Mouse (Mus musculus): ENCODE measurements around the gene Ncan.

The Ncan gene

GRCm38 (mm10) chr8:70129309-70129952, 8.8 kb upstream of the Ncan start:
- DNase-seq (ENCODE audit: low read depth, low spot score): no peak

DNA sequence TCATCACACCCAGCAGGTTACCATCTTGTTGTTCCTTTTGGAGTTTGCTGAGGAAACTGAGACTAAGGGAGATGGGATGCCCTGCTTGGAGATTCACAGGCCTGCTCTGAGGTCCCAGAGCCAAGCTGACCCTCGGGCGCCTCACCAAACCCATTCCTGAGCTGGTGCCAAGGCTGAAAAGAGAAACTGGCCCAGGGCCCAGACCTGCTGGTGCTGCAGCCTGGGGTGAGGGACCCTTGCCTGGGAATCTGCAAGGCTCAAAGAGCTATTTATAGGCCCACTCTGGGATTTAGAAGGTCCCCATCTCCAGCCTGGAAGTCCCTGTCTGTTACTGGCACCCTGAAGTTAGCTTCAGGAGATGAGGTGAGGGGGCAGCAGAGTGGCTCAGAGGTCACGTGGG, 7.8 kb upstream of the Ncan start:
- no peak for DNase-seq (ENCODE audit: low read depth, low spot score)

GRCm38 (mm10) chr8:70124992-70125391, 4.3 kb upstream of the Ncan start:
- DNase-seq (ENCODE audit: low read depth, low spot score): no peak

- no peak for DNase-seq (ENCODE audit: low read depth, low spot score)
Measured at GRCm38 (mm10) chr8:70122863-70123262, 2.2 kb upstream of the Ncan start.

DNA sequence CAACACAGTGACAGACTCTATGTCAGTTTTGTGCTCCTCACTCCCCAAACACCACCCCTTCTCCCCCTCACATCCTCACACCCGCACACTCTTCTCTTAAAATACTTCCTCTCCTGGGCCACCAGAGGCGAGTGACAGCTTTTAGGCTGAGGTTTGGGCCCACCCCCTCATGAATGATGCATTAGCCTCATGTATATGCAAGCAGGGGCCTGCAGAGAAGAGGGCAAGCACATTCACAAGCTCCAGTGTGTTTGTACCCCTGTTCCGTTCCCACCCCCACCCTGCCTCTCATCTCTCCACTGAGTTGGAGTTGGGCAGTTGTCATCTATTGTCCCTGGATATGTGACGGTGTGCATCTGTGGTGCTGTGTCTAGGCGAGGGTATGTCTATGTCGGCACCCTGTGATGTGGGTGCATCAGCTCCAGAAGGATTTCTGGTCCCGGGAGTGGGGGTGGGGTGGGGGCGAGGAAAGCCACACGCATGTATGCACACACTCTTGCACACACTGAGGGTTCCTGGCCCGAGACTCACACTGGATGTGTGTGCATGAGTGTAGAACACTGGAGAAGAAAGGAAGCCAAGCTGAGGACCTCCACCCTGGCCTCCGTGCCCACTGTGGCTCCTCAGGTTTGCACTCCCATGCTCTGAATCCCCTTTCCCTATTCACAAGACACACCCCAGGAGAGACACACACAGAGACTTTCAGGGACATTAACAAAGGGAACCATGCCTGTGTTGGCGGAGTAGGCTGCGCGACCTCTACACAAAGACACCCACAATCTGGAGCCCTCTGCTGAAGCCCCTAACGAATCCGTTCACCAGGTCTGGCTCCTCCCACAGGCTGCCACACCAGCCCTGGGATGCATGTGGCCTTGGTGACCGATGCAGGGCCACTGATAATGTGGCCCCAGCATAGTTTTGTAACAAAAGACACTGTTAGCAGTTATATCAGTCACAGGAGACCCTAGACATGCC, 1.7 kb downstream of the Ncan start:
- peak; percentile 66 for DNase-seq (ENCODE audit: low read depth, low spot score)

DNA sequence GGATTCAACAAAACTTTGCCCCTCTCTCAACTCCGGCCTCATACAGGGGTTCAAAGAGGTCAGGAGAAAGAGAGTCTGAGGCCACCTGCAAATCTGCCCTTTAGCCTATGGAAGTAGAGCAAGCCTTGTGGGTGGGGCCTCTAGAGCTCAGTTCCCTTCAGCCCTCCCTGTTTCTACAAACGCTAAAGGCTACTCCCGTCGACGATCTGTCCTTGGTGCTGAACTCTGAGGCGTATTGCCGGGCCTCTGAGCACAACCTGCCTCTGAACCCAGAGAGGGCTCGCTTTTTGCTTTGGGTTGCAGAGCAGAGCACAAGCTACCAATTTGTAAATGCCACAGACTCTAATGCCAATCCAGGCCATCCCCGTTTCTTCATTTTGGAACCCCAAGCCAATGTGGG, 3.1 kb downstream of the Ncan start:
- peak; percentile 70 for DNase-seq (ENCODE audit: low read depth, low spot score)

GRCm38 (mm10) chr8:70114892-70115291, 5.8 kb downstream of the Ncan start:
- no peak for DNase-seq (ENCODE audit: low read depth, low spot score)

- no peak for DNase-seq (ENCODE audit: low read depth, low spot score)
Measured at GRCm38 (mm10) chr8:70114488-70114887, 6.2 kb downstream of the Ncan start.

DNA sequence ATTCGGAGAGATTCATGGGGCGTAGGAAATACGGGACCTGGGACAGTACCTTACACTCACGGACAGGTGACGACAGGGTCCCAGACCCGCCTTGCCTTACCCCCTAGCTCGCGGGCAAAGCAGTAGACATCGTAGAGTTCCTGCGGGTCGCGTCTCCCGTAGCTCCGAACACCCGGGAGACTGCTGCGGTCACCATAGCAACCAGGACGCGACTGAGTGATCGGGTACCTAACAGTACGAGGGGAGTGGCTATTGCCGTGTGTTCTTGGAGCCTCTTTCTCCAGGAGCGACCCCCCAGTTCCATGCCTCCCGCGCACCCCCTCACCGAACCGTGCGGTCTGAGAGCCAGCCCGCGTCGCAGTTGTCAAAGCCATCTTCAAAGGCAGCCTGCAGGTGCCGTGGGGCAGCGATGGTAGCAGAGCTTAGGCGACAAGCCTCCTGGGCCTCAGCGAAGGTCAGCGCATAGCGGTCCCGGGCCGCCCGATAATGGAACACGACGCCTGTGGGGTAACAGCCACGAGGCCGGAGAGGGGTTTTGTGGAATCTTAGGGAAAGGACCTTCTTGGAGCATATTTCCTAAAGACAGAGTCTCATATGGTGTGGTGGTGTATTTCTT, 8.2 kb downstream of the Ncan start:
- peak; percentile 36 for DNase-seq (ENCODE audit: low read depth, low spot score)

GRCm38 (mm10) chr8:70111192-70111795, 9.4 kb downstream of the Ncan start:
- no peak for DNase-seq (ENCODE audit: low read depth, low spot score)

- DNase-seq (ENCODE audit: low read depth, low spot score): no peak
Measured at GRCm38 (mm10) chr8:70110451-70110850, 10.2 kb downstream of the Ncan start.

- no peak for DNase-seq (ENCODE audit: low read depth, low spot score)
Measured at GRCm38 (mm10) chr8:70104922-70105321, 15.8 kb downstream of the Ncan start.

- peak; percentile 36 for DNase-seq (ENCODE audit: low read depth, low spot score)
Measured at GRCm38 (mm10) chr8:70104506-70104905, 16.2 kb downstream of the Ncan start.

- DNase-seq (ENCODE audit: low read depth, low spot score): no peak
Measured at GRCm38 (mm10) chr8:70100241-70100640, 20.4 kb downstream of the Ncan start.

DNA sequence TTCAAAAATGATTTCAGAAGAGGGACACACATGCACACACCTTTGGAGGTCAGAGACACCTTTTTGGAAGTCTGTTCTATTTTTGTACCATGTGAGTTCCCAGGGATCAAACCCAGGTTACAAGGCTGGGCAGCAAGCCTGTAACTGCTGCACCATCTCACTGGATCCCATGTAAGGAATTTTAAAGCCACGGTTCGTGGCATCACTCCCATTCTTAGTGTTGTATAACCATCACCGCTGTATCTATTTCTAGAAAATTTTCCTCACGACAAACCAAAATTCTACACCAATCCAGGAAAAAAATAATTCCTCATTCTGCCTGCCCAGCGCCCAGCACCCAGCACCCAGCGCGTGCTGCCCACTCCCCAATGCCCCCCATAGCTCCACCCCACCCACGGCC, 21.4 kb downstream of the Ncan start:
- no peak for DNase-seq (ENCODE audit: low read depth, low spot score)

- no peak for DNase-seq (ENCODE audit: low read depth, low spot score)
Measured at GRCm38 (mm10) chr8:70092786-70093185, 27.9 kb downstream of the Ncan start.

GRCm38 (mm10) chr8:70089296-70089960, 31.2 kb downstream of the Ncan start:
- peak; percentile 65 for DNase-seq (ENCODE audit: low read depth, low spot score)

DNA sequence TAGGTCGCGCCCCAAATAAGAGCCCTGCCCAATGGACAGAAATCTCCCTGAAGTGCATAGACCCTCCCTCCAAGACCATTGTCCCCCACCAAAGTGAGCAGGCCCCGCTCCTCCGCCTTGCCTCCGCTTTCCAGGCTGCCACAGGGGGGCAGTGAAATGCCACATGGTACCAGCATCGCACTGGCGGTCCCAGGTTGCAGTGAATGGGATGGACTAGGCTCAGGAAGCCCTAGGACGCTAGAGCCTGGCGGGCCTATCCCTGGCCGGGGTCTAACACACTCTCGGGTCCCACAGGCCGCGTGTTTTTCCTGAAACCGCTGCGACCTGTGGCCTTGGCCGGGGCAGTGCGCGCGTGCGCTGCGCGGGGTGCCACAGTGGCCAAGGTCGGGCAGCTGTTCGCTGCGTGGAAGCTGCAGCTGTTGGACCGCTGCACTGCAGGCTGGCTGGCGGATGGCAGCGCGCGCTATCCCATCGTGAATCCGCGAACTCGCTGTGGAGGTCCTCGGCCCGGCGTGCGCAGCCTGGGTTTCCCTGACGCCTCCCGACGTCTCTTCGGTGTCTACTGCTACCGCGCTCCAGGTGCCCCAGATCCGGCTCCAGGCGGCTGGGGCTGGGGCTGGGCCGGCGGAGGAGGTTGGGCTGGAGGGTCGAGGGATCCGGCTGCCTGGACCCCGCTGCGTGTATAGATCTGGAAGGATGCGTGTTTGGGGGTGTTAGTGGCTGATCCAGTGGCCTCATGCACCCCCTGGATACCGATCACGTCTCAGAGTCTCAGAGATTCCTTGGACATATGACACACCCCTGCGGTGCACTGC, 32.6 kb downstream of the Ncan start:
- peak; percentile 63 for DNase-seq (ENCODE audit: low read depth, low spot score)

- DNase-seq (ENCODE audit: low read depth, low spot score): no peak
Measured at GRCm38 (mm10) chr8:70087237-70087636, 33.4 kb downstream of the Ncan start.

DNA sequence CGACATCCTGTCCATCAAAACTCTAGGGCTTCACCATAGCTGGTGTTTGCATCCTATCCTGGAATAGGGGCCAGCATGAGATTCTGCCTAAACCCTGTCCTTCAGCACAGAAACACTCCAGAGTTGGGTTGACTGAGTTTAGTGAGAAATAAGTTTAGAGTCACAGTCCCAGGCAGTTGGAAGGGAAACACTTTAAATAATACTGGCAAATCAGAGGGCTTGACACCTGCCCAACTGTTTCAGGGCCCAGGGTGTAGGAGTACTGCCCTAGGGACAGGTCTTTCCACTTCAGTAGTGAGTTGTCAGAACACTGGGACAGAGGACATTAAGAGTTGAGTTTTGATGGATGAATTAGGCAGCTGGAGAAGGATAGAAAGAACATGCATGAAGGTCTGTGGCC, 34.5 kb downstream of the Ncan start:
- no peak for DNase-seq (ENCODE audit: low read depth, low spot score)

Data from mesoderm, embryonic 11.5 days (tissue).